Mouse (Mus musculus) urinary bladder, postnatal 14 days (tissue): ENCODE results near the gene Btbd35f3.
"Not testable (repeated sequence)": the region's sequence is repeated elsewhere in the genome, so short reads cannot be mapped to it uniquely, and the experiment has no call there.

Source experiments
- DNase-seq: peaks from one replicate; pipeline ENCODE4 v3.0.0; 2021; ENCODE audit warnings: low spot score

Gene Btbd35f3

DNA sequence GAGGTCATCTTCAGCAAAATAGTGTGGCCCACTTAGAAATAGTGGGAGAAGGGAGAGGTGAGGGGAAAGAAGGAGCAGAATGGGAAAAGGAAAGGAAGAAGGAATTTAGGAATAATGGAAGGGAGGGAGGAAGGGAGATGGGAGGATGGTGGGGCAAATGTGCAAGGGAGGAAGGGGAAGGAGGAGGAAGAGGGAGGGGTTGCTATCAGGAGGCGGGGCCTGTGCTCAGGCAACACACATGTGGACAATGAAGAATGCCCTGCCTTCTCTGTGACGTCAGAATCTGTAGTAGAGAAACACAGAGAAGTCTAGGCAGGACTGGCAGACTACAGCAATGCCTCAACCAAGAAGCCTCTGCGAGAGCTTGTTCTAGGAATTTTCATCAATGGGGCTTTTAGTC lies at the start of gene Btbd35f3:
Gene Btbd35f3 (plus strand): TSS at position 301 of the 400 bp plus-strand sequence.
- DNase-seq = not testable (repeated sequence)
